Mouse (Mus musculus) MEL (cell line): Measurements from ENCODE around the gene Pold4.

Experiments
- CHD2 ChIP-seq: IDR thresholded peaks from 2 replicates; pipeline ENCODE4 v1.6.1; 2011; ENCODE audit warnings: low read length, improper control_type of control experiment
- CTCF ChIP-seq, 3 experiments: IDR thresholded peaks in 2 of 3; conservative IDR thresholded peaks in 1 of 3; 2 replicates each; pipeline ENCODE4 v1.5.1; 2011 to 2012; ENCODE audit warnings: low read length in 3 of 3, low read depth in 2 of 3, mild to moderate bottlenecking in 2 of 3, improper control_type of control experiment in 1 of 3, inconsistent platforms in 1 of 3, mixed read lengths in 1 of 3, moderate library complexity in 1 of 3; ENCODE audit not compliant: control insufficient read depth in 1 of 3, insufficient read depth in 1 of 3, poor library complexity in 1 of 3, severe bottlenecking in 1 of 3
- GATA1 ChIP-seq: IDR thresholded peaks from 2 replicates; pipeline ENCODE4 v1.6.1; 2011; ENCODE audit warnings: low read depth, low read length, improper control_type of control experiment
- MAX ChIP-seq: IDR thresholded peaks from 2 replicates; pipeline ENCODE4 v1.6.1; 2011; ENCODE audit warnings: low read length, improper control_type of control experiment
- MAZ ChIP-seq: IDR thresholded peaks from 2 replicates; pipeline ENCODE4 v1.6.1; 2012; ENCODE audit warnings: low read depth, mild to moderate bottlenecking, inconsistent platforms, low read length, improper control_type of control experiment
- MYC ChIP-seq: IDR thresholded peaks from 2 replicates; pipeline ENCODE4 v1.6.1; 2011; ENCODE audit warnings: low read depth, mild to moderate bottlenecking, low read length, improper control_type of control experiment, moderate library complexity
- POLR2A ChIP-seq, 2 experiments: IDR thresholded peaks; 2 replicates each; pipeline ENCODE4 v1.6.1; 2011 to 2012; ENCODE audit warnings: low read length in 2 of 2, mild to moderate bottlenecking in 2 of 2, control low read depth in 1 of 2, improper control_type of control experiment in 1 of 2, low read depth in 1 of 2, moderate library complexity in 1 of 2; ENCODE audit not compliant: control insufficient read depth in 1 of 2, insufficient read depth in 1 of 2, poor library complexity in 1 of 2
- SIN3A ChIP-seq: IDR thresholded peaks from 2 replicates; pipeline ENCODE4 v1.6.1; 2012; ENCODE audit warnings: low read length, improper control_type of control experiment, inconsistent platforms

DNA sequence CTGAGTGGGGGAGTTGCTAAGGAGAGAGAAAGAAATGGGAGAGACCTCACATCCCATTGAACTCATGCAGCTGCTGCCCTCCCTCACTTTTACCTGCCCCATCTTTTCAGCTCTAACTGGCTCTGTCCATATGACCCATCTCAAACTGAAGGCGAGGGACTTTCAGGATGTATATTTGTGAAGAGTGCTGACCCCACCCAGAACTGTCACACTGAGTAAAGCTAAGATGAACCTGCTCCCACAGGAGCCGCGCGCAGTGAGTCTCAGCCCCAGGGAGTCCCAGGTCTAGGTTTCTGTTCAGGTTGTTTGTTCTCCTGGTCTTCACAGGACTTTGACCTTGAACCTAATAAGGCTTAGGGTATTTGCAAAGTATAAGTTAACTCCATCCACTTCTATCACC is 2.8 kb upstream of the Pold4 start:
- TF ChIP-seq CTCF (IDR thresholded peaks at IDR 0.05 in 2 of 3, conservative IDR thresholded peaks at IDR 0.05 in 1 of 3; ENCODE audit: control insufficient read depth in 1 of 3, insufficient read depth in 1 of 3, low read depth in 2 of 3, low read length in 3 of 3, poor library complexity in 1 of 3, severe bottlenecking in 1 of 3) (no peak), GATA1 (no peak), MAX (no peak), CHD2 (no peak), POLR2A (IDR thresholded peaks at IDR 0.05; ENCODE audit: control insufficient read depth in 1 of 2, insufficient read depth in 1 of 2, low read depth in 1 of 2, low read length in 2 of 2, poor library complexity in 1 of 2) (no peak), MYC (no peak), SIN3A (no peak), MAZ (no peak)
